Mouse (Mus musculus): ENCODE data around the gene Fgd6. TPM values are rescaled to one million over a fixed set of nuclear protein-coding genes. Genes with fewer than 3 reads are reported as not detected.

Fgd6 gene
- 2.7 and 3.9 TPM in 2 replicates for polyA plus RNA-seq (2014; fragmentation: Nextera tagmentation; extraction: Ambion mirVana)

- H3K36me3 ChIP-seq (ENCODE audit: control insufficient read depth, insufficient read depth, low read length), result 0 out of 2 replicates have a peak, but pooled peaks cover 2% of the 10 kb centered on the region
- no peaks in the 10 kb centered on the region for H3K9me3 ChIP-seq (ENCODE audit: control insufficient read depth, low read length)
- H3K4me3 ChIP-seq (ENCODE audit: control insufficient read depth in 1 of 2, insufficient read depth in 1 of 2, low read depth in 1 of 2, low read length in 2 of 2), result peak within 1 kb of the TSS; percentile 76 to 97
- no peaks in the 10 kb centered on the region for H3K27me3 ChIP-seq (ENCODE audit: control insufficient read depth, insufficient read depth, low read length)
- peak within 1 kb of the TSS; percentile 53 to 76 for H3K27ac ChIP-seq (replicated peaks in 1 of 2; ENCODE audit: control insufficient read depth in 1 of 2, insufficient read depth in 1 of 2, low read depth in 2 of 2, low read length in 2 of 2)
- H3K4me1 ChIP-seq (ENCODE audit: control insufficient read depth in 2 of 2, insufficient read depth in 2 of 2, low read length in 2 of 2), result peaks cover 0 to 17% of the 10 kb centered on the region in 2 experiments; a peak in 3 of 4 replicates
- H3K4me2 ChIP-seq (ENCODE audit: low read length), result peak within 1 kb of the TSS; percentile 92
- peak within 1 kb of the TSS; percentile 95 for H3K9ac ChIP-seq (ENCODE audit: low read length)
- under 1% methylated on average over 62 of the region's 77 CpGs for WGBS
- peak; percentile 98 for ATAC-seq (ENCODE audit: insufficient number of reproducible peaks, insufficient read depth, low FRiP score, low read depth)
Observed at GRCm38 (mm10) chr10:94035658-94036374, at the start of gene Fgd6, which contains the start of gene Vezt. TSS of gene Fgd6 (plus strand) at chr10:94036001. TSS of gene Vezt (minus strand) at chr10:94035817.

GRCm38 (mm10) chr10:93994136-93994535, 41.7 kb upstream of the Fgd6 start:
- Histone ChIP-seq H3K4me2 (ENCODE audit: low read length) (no peak overlapping the region), H3K4me1 (ENCODE audit: control insufficient read depth in 2 of 2, insufficient read depth in 2 of 2, low read length in 2 of 2) (peaks cover 0 to 3% of the 10 kb centered on the region in 2 experiments; a peak in 1 of 4 replicates), H3K27ac (replicated peaks in 1 of 2; ENCODE audit: control insufficient read depth in 1 of 2, insufficient read depth in 1 of 2, low read depth in 2 of 2, low read length in 2 of 2) (no peak overlapping the region; a peak in 1 of 4 replicates), H3K9ac (ENCODE audit: low read length) (no peak overlapping the region), H3K27me3 (ENCODE audit: control insufficient read depth, insufficient read depth, low read length) (no peaks in the 10 kb centered on the region), H3K36me3 (ENCODE audit: control insufficient read depth, insufficient read depth, low read length) (peaks cover 89% of the 10 kb centered on the region), H3K9me3 (ENCODE audit: control insufficient read depth, low read length) (no peaks in the 10 kb centered on the region), H3K4me3 (ENCODE audit: control insufficient read depth in 1 of 2, insufficient read depth in 1 of 2, low read depth in 1 of 2, low read length in 2 of 2) (no peak overlapping the region)
- 75% methylated on average over 10 of the region's 10 CpGs for WGBS
- ATAC-seq (ENCODE audit: insufficient number of reproducible peaks, insufficient read depth, low FRiP score, low read depth), result no peak

- H3K27me3 ChIP-seq (ENCODE audit: control insufficient read depth, insufficient read depth, low read length), result no peaks in the 10 kb centered on the region
- no peak overlapping the region for H3K27ac ChIP-seq (replicated peaks in 1 of 2; ENCODE audit: control insufficient read depth in 1 of 2, insufficient read depth in 1 of 2, low read depth in 2 of 2, low read length in 2 of 2)
- WGBS, result 100% methylated on average over 1 of the region's 1 CpGs
- H3K36me3 ChIP-seq (ENCODE audit: control insufficient read depth, insufficient read depth, low read length), result peaks cover 91% of the 10 kb centered on the region
- H3K9ac ChIP-seq (ENCODE audit: low read length), result no peak overlapping the region
- H3K4me2 ChIP-seq (ENCODE audit: low read length), result no peak overlapping the region
- no peak for ATAC-seq (ENCODE audit: insufficient number of reproducible peaks, insufficient read depth, low FRiP score, low read depth)
- H3K4me3 ChIP-seq (ENCODE audit: control insufficient read depth in 1 of 2, insufficient read depth in 1 of 2, low read depth in 1 of 2, low read length in 2 of 2), result no peak overlapping the region
- peaks cover 0 to 3% of the 10 kb centered on the region in 2 experiments; a peak in 2 of 4 replicates for H3K4me1 ChIP-seq (ENCODE audit: control insufficient read depth in 2 of 2, insufficient read depth in 2 of 2, low read length in 2 of 2)
- H3K9me3 ChIP-seq (ENCODE audit: control insufficient read depth, low read length), result no peaks in the 10 kb centered on the region
Observed at GRCm38 (mm10) chr10:93995100-93995499, 40.7 kb upstream of the Fgd6 start.

GRCm38 (mm10) chr10:93999357-93999756, 36.4 kb upstream of the Fgd6 start:
- 70% methylated on average over 1 of the region's 1 CpGs for WGBS
- H3K36me3 ChIP-seq (ENCODE audit: control insufficient read depth, insufficient read depth, low read length), result peaks cover 93% of the 10 kb centered on the region
- no peak overlapping the region for H3K4me3 ChIP-seq (ENCODE audit: control insufficient read depth in 1 of 2, insufficient read depth in 1 of 2, low read depth in 1 of 2, low read length in 2 of 2)
- no peak for ATAC-seq (ENCODE audit: insufficient number of reproducible peaks, insufficient read depth, low FRiP score, low read depth)
- no peak overlapping the region for H3K9ac ChIP-seq (ENCODE audit: low read length)
- no peak overlapping the region for H3K4me2 ChIP-seq (ENCODE audit: low read length)
- no peaks in the 10 kb centered on the region for H3K27me3 ChIP-seq (ENCODE audit: control insufficient read depth, insufficient read depth, low read length)
- H3K9me3 ChIP-seq (ENCODE audit: control insufficient read depth, low read length), result no peaks in the 10 kb centered on the region
- peaks cover 0 to 3% of the 10 kb centered on the region in 2 experiments; a peak in 1 of 4 replicates for H3K4me1 ChIP-seq (ENCODE audit: control insufficient read depth in 2 of 2, insufficient read depth in 2 of 2, low read length in 2 of 2)
- no peak overlapping the region for H3K27ac ChIP-seq (replicated peaks in 1 of 2; ENCODE audit: control insufficient read depth in 1 of 2, insufficient read depth in 1 of 2, low read depth in 2 of 2, low read length in 2 of 2)

GRCm38 (mm10) chr10:94000223-94000622, 35.6 kb upstream of the Fgd6 start:
- ATAC-seq (ENCODE audit: insufficient number of reproducible peaks, insufficient read depth, low FRiP score, low read depth), result 0 out of 2 replicates have a peak, but pooled peaks have one; percentile 59
- 66% methylated on average over 10 of the region's 10 CpGs for WGBS
- Histone ChIP-seq H3K27ac (replicated peaks in 1 of 2; ENCODE audit: control insufficient read depth in 1 of 2, insufficient read depth in 1 of 2, low read depth in 2 of 2, low read length in 2 of 2) (no peak overlapping the region), H3K9me3 (ENCODE audit: control insufficient read depth, low read length) (no peaks in the 10 kb centered on the region), H3K4me3 (ENCODE audit: control insufficient read depth in 1 of 2, insufficient read depth in 1 of 2, low read depth in 1 of 2, low read length in 2 of 2) (no peak overlapping the region), H3K4me1 (ENCODE audit: control insufficient read depth in 2 of 2, insufficient read depth in 2 of 2, low read length in 2 of 2) (no peaks in the 10 kb centered on the region; a peak in 1 of 4 replicates), H3K36me3 (ENCODE audit: control insufficient read depth, insufficient read depth, low read length) (peaks cover 91% of the 10 kb centered on the region), H3K9ac (ENCODE audit: low read length) (no peak overlapping the region), H3K27me3 (ENCODE audit: control insufficient read depth, insufficient read depth, low read length) (no peaks in the 10 kb centered on the region), H3K4me2 (ENCODE audit: low read length) (no peak overlapping the region)

- 91% methylated on average over 2 of the region's 2 CpGs for WGBS
- Histone ChIP-seq H3K4me3 (ENCODE audit: control insufficient read depth in 1 of 2, insufficient read depth in 1 of 2, low read depth in 1 of 2, low read length in 2 of 2) (no peak overlapping the region), H3K36me3 (ENCODE audit: control insufficient read depth, insufficient read depth, low read length) (peaks cover 31% of the 10 kb centered on the region), H3K9me3 (ENCODE audit: control insufficient read depth, low read length) (no peaks in the 10 kb centered on the region), H3K27ac (replicated peaks in 1 of 2; ENCODE audit: control insufficient read depth in 1 of 2, insufficient read depth in 1 of 2, low read depth in 2 of 2, low read length in 2 of 2) (no peak overlapping the region), H3K4me1 (ENCODE audit: control insufficient read depth in 2 of 2, insufficient read depth in 2 of 2, low read length in 2 of 2) (peaks cover 0 to 4% of the 10 kb centered on the region in 2 experiments; a peak in 1 of 4 replicates), H3K4me2 (ENCODE audit: low read length) (no peak overlapping the region), H3K27me3 (ENCODE audit: control insufficient read depth, insufficient read depth, low read length) (no peaks in the 10 kb centered on the region), H3K9ac (ENCODE audit: low read length) (no peak overlapping the region)
- ATAC-seq (ENCODE audit: insufficient number of reproducible peaks, insufficient read depth, low FRiP score, low read depth), result no peak
Observed at GRCm38 (mm10) chr10:94008356-94008755, 27.4 kb upstream of the Fgd6 start.

- Histone ChIP-seq H3K4me2 (ENCODE audit: low read length) (no peak overlapping the region), H3K36me3 (ENCODE audit: control insufficient read depth, insufficient read depth, low read length) (peaks cover 20% of the 10 kb centered on the region), H3K27ac (replicated peaks in 1 of 2; ENCODE audit: control insufficient read depth in 1 of 2, insufficient read depth in 1 of 2, low read depth in 2 of 2, low read length in 2 of 2) (no peak overlapping the region), H3K27me3 (ENCODE audit: control insufficient read depth, insufficient read depth, low read length) (no peaks in the 10 kb centered on the region), H3K4me3 (ENCODE audit: control insufficient read depth in 1 of 2, insufficient read depth in 1 of 2, low read depth in 1 of 2, low read length in 2 of 2) (no peak overlapping the region), H3K9me3 (ENCODE audit: control insufficient read depth, low read length) (no peaks in the 10 kb centered on the region), H3K9ac (ENCODE audit: low read length) (no peak overlapping the region), H3K4me1 (ENCODE audit: control insufficient read depth in 2 of 2, insufficient read depth in 2 of 2, low read length in 2 of 2) (peaks cover 0 to 4% of the 10 kb centered on the region in 2 experiments; a peak in 1 of 4 replicates)
- WGBS, result 72% methylated on average over 3 of the region's 3 CpGs
- ATAC-seq (ENCODE audit: insufficient number of reproducible peaks, insufficient read depth, low FRiP score, low read depth), result no peak
Observed at GRCm38 (mm10) chr10:94009991-94010679, 25.7 kb upstream of the Fgd6 start.

Measured in heart, embryonic 14.5 days (tissue).